Mouse (Mus musculus): ENCODE data around the gene Arhgef3. TPM values are rescaled to one million over a fixed set of nuclear protein-coding genes. Genes with fewer than 3 reads are reported as not detected.

Arhgef3 gene
- total RNA-seq, 2 experiments from 2014 or later, result 36.5 to 37.3 TPM

GRCm38 (mm10) chr14:27160762-27161161 is 46.1 kb downstream of the Arhgef3 start:
- DNase-seq, result no peak

- DNase-seq, result no peak
Measured at GRCm38 (mm10) chr14:27164639-27165038, 49.9 kb downstream of the Arhgef3 start.

- DNase-seq, result no peak
Measured at GRCm38 (mm10) chr14:27166751-27167150, 52.1 kb downstream of the Arhgef3 start.

GRCm38 (mm10) chr14:27167177-27167576 is 52.5 kb downstream of the Arhgef3 start:
- no peak for DNase-seq

GRCm38 (mm10) chr14:27168387-27168786 is 53.7 kb downstream of the Arhgef3 start:
- DNase-seq, result no peak

DNA sequence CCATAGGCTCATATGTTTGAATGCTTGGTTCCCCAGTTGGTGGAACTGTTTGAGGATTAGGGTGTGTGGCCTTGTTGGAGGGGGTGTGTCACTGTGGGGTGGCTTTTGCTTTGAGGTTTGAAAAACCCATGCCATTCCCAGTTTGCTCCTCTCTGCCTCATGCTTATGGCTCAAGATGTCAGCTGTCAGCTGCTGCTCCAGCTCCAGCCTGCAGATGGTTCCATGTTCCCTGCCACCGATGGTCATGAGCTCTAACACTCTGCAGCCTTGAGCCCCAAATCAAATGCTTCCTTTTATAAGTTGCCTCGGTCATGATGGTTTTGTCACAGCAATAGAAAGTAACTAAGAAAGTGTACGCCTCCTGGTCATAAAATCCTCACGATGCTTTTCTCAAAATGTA is 54.6 kb downstream of the Arhgef3 start:
- no peak for DNase-seq

- no peak for DNase-seq
Measured at GRCm38 (mm10) chr14:27170421-27170820, 55.7 kb downstream of the Arhgef3 start.

DNA sequence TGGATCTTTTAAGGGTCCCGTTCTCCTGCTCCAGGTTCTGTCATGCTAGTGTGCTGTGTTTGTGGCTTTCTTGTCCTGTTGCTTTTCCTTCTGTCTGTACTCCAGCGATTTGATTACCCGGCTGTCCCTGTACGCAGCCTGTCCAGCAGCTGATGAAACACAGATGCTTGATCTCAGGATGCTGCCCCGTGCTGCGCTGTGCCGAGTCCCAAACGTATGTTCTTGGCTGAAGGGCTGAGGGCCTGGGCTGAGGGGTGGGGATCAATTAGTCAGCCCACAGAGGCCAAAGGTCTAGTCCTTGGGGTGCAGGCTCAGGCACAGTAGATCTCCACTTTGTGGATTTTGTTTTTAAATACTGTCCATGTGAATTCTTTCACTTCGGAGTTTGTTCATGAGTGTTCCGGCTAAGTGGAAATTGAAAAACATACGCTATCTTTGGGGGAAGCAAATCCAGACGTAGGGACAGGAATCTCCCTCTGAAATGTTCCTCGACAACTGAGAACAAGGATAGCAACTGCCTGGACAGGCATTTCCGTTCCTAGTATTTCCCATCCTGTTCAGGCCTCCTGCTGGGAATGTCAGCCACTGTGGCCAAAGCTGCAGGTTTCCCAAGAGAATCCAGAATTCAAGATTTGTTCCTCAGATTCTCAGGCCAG is 56.6 kb downstream of the Arhgef3 start:
- DNase-seq, result peak; percentile 22

DNA sequence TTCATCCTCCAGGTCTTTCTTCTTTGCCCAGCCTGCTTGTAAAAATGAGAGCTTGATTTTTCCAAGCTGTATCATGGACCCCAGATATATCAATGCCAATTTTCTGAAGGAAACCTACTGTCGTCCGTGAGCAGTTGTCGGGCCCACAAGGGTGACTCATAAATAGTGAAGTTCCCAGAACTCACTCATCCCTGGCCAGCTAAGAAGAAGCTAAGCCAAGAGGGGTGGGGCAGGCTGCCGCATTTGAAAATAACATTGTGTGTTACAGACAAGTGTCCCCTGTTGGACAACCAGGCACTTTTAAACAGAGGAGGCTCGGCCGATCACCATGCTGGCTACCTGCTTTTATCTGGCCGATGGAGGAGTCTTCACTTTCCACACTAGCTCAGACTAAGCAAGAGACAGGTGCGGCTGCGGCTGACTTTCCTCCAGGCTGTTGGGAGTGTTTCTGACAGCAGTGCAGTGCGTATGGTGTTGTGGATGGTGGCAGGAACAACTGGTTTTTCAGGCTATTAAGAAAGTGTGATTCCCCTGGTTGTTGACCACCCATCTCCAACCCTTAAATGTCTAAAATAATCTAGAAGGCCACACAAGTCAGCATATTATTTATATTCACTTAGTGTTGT is 58.6 kb downstream of the Arhgef3 start:
- peak; percentile 65 for DNase-seq

- no peak for DNase-seq
Measured at GRCm38 (mm10) chr14:27174188-27174786, 59.6 kb downstream of the Arhgef3 start.

- DNase-seq, result peak; percentile 21
Measured at GRCm38 (mm10) chr14:27174831-27175301, 60.2 kb downstream of the Arhgef3 start.

GRCm38 (mm10) chr14:27175343-27175742 is 60.6 kb downstream of the Arhgef3 start:
- DNase-seq, result no peak

GRCm38 (mm10) chr14:27177800-27178559 is 63.3 kb downstream of the Arhgef3 start:
- no peak for DNase-seq

DNA sequence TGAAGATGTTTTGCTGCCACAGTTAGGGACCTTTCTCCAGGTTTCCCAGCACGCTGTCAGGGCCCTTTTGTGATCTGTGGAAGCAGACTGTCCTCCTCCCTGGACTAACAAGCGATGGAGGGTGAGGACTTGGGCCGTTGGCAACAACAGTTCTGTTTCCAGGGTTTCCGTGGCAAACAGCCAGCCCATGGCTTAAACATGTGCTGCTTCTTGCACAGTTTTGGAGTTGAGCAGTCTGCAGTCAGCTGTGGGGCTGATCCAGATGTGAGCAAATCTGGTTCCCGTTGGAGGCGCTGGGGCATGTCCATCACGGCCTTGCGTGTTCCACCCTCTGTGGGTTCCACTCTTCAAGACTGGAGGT is 63.8 kb downstream of the Arhgef3 start:
- DNase-seq, result peak; percentile 83

- no peak for DNase-seq
Measured at GRCm38 (mm10) chr14:27179771-27180170, 65.1 kb downstream of the Arhgef3 start.

- DNase-seq, result peak; percentile 35
Measured at GRCm38 (mm10) chr14:27182059-27182458, 67.4 kb downstream of the Arhgef3 start.

GRCm38 (mm10) chr14:27182646-27183438 is 68.1 kb downstream of the Arhgef3 start:
- no peak for DNase-seq

GRCm38 (mm10) chr14:27183501-27184230 is 69.0 kb downstream of the Arhgef3 start:
- peak; percentile 85 for DNase-seq

DNA sequence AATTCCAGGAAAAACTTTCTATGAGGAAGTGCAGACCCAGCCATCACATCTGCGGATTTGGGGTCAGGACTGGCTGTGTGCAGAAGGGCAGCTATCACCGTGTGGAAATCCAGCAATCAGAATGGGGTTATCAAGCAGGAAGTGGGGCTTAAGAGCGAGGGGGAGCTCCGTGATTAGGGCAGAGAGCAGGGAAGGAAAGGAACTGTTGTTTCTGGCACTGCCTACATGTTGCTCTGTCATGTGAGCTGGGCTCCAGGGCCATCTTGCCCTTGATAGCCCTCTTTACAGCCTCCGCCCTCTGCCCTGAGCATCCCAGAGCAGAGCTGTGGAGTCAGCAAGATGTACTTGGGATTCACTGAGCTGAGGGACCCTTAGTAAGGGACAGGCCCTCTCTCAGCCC is 71.2 kb downstream of the Arhgef3 start:
- no peak for DNase-seq

GRCm38 (mm10) chr14:27186596-27186995 is 71.9 kb downstream of the Arhgef3 start:
- no peak for DNase-seq

DNA sequence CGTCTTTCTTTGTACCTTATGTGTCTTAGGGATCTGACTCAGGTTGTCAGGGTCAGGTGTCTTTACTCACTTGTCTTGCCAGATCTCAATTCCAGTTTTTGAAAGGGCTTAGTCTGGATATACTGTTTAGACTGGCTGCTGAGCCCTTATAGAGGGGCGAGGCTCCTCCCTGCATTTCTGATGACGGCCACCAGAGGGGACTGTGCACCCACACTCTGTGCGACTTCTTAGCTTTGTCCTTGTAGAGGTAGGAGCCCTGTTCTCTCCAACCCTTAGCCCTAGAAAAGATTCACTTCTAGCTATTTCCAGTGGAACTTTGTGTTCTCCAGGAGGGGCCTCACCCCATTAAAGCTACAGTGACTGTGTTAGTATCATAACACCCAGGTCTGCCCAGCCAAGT is 72.3 kb downstream of the Arhgef3 start:
- peak; percentile 88 for DNase-seq

All from adrenal gland, postnatal 10 days (tissue).